Mouse (Mus musculus) adrenal gland, adult 8-10 months (tissue): ENCODE measurements around the gene 2410004P03Rik. TPM values are rescaled to one million over a fixed set of nuclear protein-coding genes. Genes with fewer than 3 reads are reported as not detected.
A peak's percentile ranks its signal among the peaks of the same experiment; 100 is the strongest.
"Not testable (repeated sequence)": the region's sequence is repeated elsewhere in the genome, so short reads cannot be mapped to it uniquely, and the experiment has no call there.

Source experiments
- DNase-seq: peaks from one replicate; pipeline ENCODE4 v3.0.0; 2022
- total RNA-seq, 4 experiments: library from RNA; stranded (reverse); gene quantifications; 2 replicates each; pipeline ENCODE4 v1.2.4; 2022

Gene 2410004P03Rik
- total RNA-seq, result not detected

DNA sequence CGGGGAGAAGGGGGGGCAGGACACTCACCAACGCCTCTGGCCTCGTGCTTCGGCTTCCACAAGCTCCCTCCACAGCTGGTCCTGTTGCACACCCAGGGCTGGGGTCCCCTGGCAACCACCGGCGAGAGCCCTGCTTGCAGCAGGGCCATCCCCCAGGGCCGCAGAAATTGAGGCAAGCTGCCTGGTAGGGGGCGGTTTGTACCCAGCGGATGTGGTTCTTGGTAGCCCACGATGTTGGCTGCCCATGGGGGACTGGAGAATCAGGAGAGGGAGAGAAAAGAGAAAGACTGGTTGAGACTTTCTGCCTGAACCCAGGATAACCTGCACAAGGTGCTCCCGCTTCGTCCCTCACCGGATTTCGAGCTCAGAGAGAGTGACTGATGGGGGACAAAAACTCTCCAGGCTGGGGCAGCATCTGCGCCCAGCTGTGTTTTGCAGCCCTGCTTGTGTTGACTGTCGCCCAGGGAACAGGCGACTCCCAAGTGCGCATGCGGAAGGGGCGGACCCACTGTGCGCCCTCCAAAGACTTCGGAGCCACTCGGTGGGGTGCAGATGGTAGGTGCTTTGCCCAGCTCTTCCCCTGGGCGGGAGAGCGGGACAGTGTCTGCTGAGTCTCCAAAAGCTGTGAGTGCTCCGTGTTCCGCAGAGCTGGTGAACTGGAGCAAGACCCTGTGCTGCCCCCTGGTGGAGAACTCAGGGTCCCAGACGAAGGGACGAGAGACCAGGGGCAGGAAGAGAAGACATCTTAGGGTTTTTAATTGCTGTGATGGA lies at the start of gene 2410004P03Rik:
Gene 2410004P03Rik (minus strand): TSS at position 628 of the 771 bp plus-strand sequence.
- DNase-seq, result peak; percentile 64

DNA sequence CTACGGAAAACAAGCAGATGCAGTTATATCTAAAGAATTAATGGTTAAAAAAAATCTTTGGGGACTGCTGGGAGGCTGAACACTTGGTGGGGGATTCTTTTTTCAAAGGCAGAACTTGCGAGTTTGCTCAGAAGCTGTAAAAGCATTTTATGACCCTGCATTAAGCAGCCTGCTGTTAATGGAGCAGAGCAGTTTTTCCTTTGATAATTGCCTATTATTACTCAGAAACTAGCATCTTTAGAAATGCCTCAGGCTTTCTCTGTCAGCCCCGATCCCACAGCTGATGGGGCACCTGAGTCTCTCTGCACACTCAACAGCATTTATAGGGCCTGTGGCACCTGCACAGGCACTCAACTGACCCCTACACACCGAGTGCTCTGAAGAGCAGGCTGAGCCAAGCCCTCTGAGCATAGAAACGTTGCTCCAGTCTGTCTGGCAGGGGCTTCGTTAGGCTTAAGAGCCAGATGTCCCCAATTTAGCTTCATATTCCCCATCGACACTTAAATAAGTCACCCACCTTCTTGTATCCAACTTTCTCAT lies 49.7 kb upstream of the 2410004P03Rik start:
- no peak for DNase-seq

DNA sequence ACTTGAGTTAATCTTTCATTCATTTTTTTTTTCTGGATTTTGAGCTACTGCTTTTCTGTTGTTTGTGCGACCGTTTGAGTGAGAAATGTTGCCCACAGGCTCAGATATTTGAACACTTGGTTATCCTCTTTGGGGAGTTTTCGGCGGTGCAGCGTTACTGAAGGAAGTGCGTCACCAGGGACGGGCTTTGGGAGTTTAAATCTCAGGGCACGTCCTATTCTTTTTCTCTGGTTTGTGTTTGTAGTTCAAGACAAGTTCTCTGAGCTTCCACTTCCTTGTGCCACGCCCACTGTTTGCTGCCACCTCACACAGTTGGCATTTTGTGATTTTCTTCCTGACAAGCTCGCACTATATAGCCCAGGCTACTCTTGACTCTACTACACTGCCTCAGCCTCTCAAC lies 47.0 kb upstream of the 2410004P03Rik start:
- no peak for DNase-seq

DNA sequence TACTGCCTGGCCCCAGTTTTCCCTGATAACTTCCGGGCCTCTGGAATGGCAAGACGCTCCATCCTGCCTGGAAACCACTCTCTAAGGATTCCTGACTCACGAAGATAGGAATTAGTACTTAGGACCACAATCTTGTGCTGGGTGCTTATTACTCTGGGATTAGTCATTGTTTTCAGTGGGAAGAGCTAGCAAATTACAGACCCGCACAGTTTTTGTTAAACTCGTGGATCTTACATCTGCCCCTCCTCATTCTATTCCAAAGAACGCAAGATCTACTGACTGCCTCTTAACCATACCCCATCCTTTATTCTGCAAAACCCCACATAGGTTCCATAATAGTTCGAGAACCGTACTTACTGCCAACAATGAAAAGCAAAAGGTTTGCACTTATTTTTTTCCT lies 45.6 kb upstream of the 2410004P03Rik start:
- no peak for DNase-seq

DNA sequence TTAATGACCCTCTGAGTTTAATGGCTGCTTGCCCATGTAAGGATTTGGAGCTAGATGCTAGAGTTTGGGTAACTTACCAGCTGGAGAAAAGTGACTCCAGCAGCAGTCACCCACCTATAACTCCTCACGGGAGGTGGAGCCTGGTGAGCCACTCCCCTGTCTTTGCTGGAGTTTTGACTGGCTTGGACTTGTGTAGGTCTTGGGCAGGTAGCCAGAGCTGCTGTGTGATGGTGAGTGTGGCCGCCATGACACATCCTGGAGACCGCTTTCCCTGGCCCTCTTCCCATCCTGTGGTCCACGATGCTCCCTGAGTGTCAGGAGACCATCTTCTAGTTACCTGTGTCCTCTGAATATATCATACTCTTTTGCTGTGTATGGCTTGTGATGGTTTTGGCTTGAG lies 44.2 kb upstream of the 2410004P03Rik start:
- no peak for DNase-seq

DNA sequence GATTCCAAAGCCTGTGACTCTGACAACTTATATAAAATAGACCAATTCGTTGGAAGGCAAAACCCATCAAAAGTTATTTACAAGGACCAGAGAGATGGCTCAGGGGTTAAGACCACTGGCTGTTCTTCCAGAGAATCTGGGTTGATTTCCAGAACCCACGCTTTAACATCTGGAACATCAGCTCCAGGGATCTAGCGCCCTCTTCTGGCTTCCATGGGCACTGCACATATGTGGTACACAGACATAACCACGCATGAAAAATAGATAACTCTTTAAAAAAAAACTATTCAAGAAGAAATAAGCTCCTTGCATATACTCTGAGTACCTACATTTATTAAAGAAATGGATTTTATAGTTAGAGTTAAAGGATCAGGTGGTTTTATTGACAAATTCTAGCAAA lies 43.2 kb upstream of the 2410004P03Rik start:
- DNase-seq, result no peak

DNA sequence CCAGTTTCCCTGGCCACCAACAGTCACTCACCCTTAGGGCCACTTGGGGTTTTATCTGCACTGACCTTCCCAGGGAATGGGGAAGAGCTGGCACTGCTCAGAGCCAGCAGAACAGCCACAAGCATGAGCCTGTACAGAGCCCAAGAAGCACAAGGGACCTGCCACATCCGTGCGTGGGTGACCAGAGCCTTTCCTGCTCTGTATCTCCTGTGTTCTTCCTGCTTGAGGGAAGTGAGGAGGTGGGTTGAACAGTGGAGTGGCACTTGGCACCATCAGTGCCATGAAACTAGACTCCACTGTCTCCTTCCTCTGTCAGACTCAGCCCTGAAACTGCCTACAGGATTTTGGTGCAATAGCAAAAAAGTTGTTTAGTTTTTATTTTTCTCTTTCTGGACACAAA lies 41.1 kb upstream of the 2410004P03Rik start:
- no peak for DNase-seq

DNA sequence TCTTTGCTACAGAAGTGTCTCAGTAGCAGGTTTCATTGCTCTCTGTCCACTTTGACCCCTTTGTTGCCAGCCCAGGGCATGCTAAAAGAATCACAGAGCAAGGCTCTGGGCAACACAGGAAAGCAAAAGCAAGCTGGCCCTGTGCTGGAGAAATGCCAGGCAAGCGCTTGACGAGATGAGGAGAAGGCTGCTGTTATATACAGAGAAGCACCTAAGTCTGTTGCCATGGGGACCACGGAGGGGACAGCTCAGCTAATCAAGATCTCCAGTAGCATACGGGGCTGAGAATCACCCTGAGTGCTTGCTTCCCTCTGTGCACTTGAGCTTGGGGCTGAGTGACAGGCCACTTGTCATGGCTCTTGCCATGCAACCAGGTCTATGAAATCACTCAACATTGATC lies 39.5 kb upstream of the 2410004P03Rik start:
- no peak for DNase-seq

DNA sequence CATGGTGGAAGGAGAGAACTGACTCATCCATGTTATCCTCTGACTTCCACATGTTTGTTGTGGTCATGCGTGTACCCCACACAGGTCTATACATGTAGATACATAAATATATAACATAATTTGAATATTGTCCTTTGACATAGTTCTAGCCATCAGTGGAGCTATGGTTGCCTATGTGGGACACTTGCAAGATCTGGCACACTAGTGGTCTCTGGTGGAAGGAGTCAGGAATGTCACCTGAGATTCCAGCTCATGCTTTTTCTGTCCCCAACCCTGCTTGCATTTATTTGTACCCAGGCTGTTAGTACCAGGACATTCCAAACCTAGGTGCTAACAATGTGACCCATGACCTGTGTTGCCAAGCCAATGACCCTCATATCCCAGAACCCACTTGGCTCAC lies 38.3 kb upstream of the 2410004P03Rik start:
- DNase-seq, result no peak

DNA sequence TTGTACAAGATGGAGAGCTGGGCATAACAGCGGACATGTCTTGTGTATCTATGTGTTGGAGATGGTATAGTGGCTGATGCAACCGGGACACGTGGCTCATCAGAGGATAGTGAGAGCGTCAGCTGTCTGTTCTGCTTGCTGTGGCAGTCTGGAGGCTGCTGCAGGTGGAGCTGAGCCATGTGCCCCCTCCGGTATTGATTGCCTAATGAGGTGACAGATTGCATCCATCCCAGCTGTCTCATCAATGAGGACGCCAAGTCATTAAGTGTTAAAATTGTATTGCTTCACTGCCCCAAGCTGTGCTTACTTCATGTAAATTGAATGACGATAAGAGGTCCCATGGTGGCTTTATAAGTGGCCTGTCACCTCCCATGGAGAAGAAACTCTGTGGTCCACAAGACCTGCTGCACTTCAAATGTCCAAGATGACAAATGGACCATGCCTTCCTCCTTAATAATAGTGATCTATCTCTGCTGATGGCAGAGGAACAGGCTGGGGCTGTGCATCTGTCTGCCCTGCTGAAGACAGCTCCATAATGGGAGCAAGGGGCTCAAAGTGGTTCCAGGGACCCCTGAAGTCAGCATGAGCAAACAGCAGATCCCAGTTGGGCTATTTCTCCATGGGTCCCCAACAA lies 37.6 kb upstream of the 2410004P03Rik start:
- DNase-seq, result no peak

DNA sequence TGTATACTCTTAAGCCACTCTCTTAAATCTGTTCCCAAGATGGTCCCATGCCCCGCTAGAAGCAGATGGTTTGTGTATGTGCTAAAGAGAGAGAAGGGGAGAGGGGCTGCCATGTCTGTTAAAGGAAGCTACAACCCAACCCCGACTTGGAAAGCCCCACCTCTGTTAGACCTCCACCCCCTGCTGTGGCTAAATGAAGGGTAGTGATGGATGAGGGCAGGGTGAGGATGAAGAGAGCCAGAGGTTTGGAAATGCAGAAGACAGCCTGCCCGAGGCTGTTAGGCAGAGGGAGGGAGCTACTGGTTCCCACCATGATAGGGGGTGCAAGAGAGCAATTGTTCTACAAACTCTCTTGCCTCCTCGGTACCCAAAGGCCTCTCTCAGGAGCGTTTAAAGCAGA lies 31.8 kb upstream of the 2410004P03Rik start:
- DNase-seq, result no peak

DNA sequence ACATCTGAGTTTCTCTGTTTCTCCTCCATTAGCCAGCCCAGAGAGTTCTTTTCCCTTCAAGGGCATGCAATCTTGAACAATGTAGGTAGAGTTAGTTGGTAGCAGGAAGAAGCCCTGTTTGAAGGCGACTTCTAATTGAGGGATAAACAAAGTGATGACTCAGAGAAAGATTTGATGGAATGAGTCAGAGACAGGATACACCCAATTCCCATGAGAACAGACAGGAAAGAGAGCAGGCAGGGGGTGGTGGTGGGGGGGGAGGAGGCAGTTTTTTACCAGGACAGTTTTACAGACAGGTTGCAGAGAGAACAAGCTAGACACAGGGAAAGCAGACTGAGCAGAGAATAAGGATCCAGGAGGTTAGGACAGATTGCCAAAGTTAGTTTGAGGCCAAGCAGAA lies 29.0 kb upstream of the 2410004P03Rik start:
- no peak for DNase-seq

DNA sequence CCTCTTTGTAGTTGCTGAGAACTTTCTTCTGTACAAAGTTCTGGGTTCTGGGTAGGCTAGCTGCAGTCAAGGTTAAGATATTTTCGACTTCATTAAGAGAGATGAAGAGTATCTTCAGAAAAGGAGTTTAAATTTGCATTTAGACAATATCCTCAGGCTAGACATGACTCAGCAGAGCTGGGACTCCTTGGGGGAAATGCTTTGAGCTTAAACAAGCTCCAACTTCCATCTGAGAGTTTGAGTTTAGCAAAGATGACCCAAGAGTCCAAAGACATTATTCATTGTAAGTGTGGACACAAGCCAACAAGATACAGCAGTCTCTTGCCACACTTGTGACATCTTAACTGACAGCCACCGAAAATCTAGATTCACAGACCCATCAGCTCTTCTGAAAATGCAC lies 27.9 kb upstream of the 2410004P03Rik start:
- DNase-seq, result no peak

DNA sequence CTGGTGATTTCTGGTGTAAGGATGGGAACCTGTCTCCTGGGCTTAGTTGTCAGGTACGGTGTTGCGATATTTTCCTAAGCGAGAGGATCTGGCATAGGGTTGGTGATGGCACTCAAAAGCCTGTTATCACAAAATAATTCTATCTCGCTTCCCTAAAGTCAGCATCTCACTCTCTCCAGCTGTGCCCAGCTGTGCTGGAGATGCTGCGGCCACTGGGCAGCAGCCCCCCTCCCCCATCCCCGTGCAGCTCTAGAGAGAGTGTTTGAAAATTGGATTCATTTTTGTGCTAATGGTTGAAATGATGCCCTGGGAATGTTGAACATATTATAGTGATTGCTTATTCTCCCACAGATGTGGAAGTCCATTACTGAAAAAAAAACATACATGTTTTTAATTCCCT lies 26.7 kb upstream of the 2410004P03Rik start:
- DNase-seq, result no peak

DNA sequence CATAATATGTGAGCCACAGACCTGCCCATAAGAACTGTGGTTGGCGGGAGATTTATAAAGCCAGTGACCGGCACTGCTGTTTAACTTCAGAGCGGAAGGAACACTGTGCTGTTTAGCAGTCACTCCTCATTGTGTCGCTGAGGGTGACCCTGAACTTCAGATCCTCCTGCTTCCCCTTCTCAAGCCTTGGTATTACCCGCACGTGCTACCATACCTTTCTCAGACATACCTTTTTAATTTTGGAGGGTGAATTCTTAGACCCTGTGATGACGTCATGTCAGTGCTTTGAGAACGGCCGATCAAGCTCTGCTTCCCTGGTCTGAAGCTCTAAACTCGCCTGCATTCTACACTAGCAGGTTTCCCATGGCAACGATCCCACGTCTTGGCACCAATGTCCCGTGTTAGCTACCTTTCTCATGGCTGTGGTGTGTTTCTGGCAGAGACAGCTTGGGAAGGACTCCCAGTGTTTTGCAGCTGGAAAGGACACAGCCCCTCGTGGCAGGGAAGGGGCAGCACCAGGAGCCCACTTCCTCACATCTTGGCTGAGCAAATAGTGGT lies 25.6 kb upstream of the 2410004P03Rik start:
- no peak for DNase-seq

DNA sequence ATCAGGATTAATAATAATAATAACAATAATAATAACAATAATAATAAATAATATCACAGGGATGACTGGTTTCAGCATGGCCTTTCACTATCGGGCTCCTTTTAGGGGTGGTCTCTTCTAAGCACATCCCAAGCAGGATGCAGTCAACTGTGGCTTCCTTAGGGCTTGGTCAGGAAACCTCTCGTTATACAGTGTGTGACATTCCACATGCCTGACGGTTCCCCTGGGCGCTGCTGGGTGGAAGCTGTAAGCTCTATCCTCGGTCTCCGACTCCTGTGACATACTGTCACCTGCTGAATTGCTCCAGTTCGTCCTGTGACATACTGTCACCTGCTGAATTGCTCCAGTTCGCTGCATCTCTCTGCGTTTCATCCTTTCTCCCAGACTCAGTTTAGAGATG lies 25.0 kb upstream of the 2410004P03Rik start:
- DNase-seq, result no peak

DNA sequence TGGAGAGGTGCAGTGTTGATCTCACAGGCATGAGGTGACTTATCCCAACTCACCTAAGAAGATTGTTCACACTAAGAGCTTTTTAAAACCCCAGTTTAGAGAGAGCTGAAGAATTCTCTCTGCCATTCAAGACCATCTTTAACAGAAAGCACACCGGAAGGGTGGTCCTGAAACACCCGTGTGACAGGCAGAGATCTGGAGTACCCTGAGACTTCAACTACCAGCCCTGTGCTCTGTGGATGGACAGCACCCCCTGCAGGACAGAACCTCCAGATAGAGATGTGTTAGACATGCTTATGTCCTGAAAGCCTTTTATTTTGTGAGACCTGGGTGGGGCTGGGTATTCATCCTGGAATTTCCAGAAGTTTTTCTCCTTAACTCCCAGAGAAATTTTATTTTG lies 23.6 kb upstream of the 2410004P03Rik start:
- DNase-seq, result no peak

DNA sequence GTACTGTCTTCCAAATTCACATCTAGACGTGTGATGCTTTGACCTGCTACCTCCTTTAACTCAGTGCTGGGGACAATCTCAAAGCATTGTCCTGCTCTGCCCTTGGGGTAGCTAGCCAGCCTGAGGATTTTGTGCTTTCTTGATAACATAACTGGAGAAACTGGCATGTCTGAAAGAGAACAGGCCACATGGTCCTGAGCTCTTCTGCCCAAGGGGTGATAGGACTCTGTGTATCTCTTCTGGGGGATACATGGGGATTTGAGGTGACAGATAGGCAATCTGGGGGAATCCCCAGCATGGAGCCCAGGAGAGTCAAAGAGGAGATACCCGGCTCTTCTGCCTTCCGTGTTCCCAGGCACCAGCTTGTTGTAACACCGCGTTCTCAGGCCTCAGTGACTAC lies 23.1 kb upstream of the 2410004P03Rik start:
- no peak for DNase-seq

DNA sequence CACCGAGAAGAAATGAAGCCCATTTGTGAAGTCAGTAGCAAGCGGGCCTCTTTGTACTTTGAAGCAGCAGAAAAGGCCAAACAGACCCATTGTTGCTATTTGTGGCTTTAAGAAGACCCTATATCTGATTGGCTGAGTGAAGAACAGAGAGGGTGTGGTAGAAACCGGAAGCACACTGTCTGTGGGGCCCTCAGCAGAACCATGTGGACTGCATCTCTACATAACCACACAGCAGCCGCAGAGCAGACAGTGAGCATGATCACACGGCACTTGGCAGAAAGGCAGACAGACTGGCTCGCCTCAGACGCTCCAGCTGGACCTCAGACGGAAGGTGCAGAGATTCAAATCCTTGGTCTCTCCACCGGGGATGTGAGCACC lies 21.9 kb upstream of the 2410004P03Rik start:
- no peak for DNase-seq

DNA sequence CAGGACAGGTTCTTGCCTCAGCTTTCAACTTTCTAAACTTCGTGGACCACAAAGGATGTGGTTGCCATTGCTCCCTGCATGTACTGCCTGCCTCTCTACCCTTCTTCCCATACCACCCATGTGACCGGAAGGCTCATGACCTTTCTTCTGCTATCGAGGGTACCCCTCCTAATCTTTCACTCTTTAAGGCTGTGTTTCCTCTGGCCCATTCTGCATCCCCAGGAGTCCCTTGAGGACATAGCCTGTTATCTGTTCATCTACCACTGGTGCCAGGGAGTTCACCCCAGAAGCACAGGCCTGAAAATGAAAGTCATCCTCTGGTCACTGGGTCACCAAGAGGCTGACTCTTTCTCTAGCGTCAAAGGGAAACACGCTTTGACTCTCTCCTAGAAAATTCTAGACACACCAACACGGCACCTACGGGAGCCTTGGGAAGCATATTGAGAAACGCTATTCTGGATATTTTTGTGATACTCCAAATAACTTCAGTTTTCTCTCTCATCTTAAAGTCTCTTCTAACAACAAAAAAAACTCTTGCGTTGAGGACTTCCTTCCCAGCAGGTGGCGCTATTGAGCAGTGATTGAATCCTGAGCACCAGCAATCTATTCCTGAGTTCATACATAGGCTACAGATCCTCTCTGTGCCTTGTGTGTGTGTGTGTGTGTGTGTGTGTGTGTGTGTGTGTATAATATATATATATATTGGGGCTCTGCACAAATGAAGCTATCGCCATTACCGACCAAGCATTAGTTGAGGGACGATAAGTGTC lies 21.4 kb upstream of the 2410004P03Rik start:
- DNase-seq, result peak; percentile 36

DNA sequence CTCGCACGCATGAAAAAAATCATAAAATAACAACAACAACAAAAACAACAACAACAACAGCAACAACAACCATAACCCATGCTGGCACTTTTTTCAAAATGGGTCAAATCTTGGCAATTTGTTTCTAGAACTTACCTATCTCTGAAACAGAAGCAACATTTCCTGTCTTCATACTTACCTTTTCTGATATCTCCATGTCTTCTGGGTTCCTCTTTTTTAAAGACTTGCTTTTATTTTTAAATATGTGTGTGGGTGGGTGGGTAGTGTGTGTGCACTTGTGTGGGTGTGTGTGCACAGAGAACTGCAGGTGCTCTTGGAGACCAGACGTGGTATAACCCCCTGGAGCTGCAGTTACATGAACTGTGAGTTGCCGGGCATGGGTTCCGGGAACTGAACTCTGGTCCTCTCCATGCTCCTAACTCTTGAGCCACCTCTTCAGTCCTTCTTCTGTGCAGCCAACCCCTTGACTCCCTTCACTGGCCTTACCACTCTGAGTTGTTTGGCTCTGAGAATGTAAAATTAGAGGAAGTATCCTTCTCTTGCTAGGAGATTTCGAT lies 13.1 kb upstream of the 2410004P03Rik start:
- DNase-seq, result no peak

DNA sequence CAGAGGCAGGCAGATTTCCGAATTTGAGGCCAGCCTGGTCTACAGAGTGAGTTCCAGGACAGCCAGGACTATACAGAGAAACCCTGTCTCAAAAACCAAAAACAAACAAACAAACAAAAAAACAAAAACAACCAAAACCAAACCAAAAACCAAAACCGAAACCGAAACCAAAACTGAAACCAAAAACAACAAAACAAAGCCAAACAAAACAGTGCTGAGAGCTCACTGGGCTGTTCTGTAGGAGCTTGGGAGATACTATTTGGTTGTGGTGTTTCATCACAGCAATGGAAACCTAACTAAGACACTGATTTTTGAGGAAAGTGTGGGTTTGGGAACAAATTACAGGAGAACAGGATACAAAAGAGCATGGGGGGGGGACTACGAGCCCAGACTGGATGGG lies 10.6 kb upstream of the 2410004P03Rik start:
- no peak for DNase-seq

DNA sequence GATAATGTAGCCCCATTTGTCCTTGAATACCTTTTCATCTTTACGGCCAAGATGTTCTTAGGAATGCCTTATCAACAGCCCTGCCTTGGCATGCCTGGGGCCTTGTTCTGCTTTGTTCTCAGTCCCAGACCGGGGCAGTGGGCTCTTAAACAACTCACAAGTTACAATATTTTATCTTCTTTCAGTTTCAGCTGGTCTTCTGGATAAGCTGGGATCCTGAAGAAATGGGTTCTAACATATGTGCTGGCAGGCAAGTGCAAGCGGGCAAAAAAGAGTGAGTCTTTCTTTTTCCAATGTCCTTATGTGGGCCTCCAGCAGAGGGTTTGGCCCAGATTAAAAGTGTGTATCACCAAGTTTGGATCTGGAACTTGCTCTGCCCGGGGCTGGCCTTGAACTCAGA lies 9.6 kb upstream of the 2410004P03Rik start:
- not testable (repeated sequence) for DNase-seq
